Mouse (Mus musculus) liver, embryonic 16.5 days (tissue): ENCODE measurements around the gene Hdac10. TPM values are rescaled to one million over a fixed set of nuclear protein-coding genes. Genes with fewer than 3 reads are reported as not detected.
A peak's percentile ranks its signal among the peaks of the same experiment; 100 is the strongest.

Experiments used
- ATAC-seq: fragments of 200-750 bp; cut with Nextera tagmentation; 2 replicates; pipeline ENCODE4 v1.8.0; 2017; ENCODE audit warnings: low read depth, mild to moderate bottlenecking, moderate number of reproducible peaks, moderate library complexity
- H3K27ac ChIP-seq: fragments of 300-500 bp; sonication (generic); 2 replicates; pipeline ENCODE4 v1.5.1; 2014; ENCODE audit warnings: mild to moderate bottlenecking, low read length
- H3K27me3 ChIP-seq: fragments of 300-500 bp; sonication (generic); 2 replicates; pipeline ENCODE4 v1.6.1; 2014; ENCODE audit warnings: low read depth, low read length, mixed read lengths; ENCODE audit not compliant: control insufficient read depth, insufficient read depth
- H3K36me3 ChIP-seq: fragments of 300-500 bp; sonication (generic); 2 replicates; pipeline ENCODE4 v1.6.1; 2014; ENCODE audit warnings: mild to moderate bottlenecking; ENCODE audit not compliant: control insufficient read depth, insufficient read depth
- H3K4me1 ChIP-seq: fragments of 300-500 bp; sonication (generic); 2 replicates; pipeline ENCODE4 v1.6.1; 2014; ENCODE audit warnings: low read depth, low read length, mixed read lengths; ENCODE audit not compliant: control insufficient read depth
- H3K4me2 ChIP-seq: fragments of 300-500 bp; sonication (generic); 2 replicates; pipeline ENCODE4 v1.6.1; 2014; ENCODE audit warnings: low read depth, low read length, mixed read lengths
- H3K4me3 ChIP-seq: fragments of 300-500 bp; sonication (generic); 2 replicates; pipeline ENCODE4 v1.5.1; 2014; ENCODE audit warnings: low read depth, mild to moderate bottlenecking, low read length
- H3K9ac ChIP-seq: fragments of 300-500 bp; sonication (generic); 2 replicates; pipeline ENCODE4 v1.6.1; 2014; ENCODE audit warnings: low read depth, low read length
- H3K9me3 ChIP-seq: fragments of 300-500 bp; sonication (generic); replicated peaks from 2 replicates; pipeline ENCODE4 v1.6.1; 2016; ENCODE audit warnings: low read length; ENCODE audit not compliant: control insufficient read depth
- WGBS: fragments of 180-500 bp; shearing (Covaris S2); extraction: QIAGEN DNeasy Blood & Tissue Kit; methylation state at CpG from one replicate; pipeline ENCODE4 v1.1.7; 2014; ENCODE audit not compliant: insufficient replicate concordance; 5-methylcytosine and 5-hydroxymethylcytosine counted together
- polyA plus RNA-seq: library from polyadenylated mRNA; unstranded; fragments of >200 nt; fragmentation: Nextera tagmentation; extraction: Ambion mirVana; gene quantifications from 2 replicates; pipeline ENCODE4 v1.2.1, GENCODE M21; 2015

The Hdac10 gene
- 8.2 and 9.7 TPM in 2 replicates for polyA plus RNA-seq

DNA sequence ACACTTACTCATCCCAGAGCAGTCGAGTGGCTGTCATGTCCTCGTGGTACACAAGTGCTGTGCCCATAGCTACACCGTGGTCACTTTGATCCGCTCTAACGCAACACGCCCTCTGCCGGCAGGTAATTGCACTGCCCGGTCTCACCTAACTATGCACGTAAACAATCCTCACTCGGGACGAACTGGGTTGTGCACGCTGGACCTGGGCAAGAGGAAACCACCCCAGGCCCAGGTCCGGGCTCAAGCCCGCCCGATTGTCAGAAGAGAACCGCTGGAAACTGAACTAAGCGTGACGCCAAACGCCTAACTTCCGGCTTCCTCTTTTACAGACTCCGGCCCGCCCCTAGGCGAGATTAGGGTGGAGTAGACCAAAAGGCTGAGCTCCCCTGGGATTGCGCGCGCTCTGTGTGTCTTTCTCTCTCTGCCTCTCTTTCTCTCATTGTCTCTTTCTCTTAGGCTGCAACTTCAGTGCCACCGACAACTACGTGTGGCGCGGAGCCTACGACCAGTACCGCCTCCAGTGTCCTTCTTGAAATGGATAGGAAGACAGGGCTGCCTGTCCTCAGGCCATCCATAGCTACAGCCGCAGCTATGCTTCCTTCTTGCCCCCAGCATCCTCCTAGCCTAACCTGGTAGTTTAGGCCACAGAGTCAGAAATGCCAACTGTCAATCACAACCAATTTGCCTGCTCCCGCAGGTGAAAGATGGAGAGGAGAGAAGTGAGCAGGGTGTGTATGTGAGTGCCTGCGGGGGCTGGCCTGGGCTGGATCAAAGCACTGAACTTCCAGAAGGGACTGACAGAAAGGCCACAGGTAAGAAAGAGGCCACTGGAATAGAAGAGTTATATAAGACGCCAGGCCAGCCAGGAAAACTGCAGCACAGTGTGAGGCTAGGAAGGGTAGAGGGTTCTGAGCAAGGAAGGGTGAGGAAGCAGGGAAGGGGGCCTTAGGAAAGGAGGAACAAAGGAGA is at the start of gene Hdac10:
TSS of gene Hdac10 (minus strand) at position 319 of the 969 bp plus-strand sequence.
- Histone ChIP-seq H3K4me2 (peak within 1 kb of the TSS; percentile 85), H3K36me3 (no peaks in the 10 kb centered on the region), H3K9me3 (no peaks in the 10 kb centered on the region), H3K4me3 (peak within 1 kb of the TSS; percentile 79), H3K4me1 (peaks cover 15% of the 10 kb centered on the region), H3K9ac (peak within 1 kb of the TSS; percentile 83), H3K27me3 (no peaks in the 10 kb centered on the region; the same call in 1 of the 2 replicates), H3K27ac (peak within 1 kb of the TSS; percentile 88)
- ATAC-seq = peak; percentile 87
- 3% methylated on average over 36 of the region's 36 CpGs for WGBS

DNA sequence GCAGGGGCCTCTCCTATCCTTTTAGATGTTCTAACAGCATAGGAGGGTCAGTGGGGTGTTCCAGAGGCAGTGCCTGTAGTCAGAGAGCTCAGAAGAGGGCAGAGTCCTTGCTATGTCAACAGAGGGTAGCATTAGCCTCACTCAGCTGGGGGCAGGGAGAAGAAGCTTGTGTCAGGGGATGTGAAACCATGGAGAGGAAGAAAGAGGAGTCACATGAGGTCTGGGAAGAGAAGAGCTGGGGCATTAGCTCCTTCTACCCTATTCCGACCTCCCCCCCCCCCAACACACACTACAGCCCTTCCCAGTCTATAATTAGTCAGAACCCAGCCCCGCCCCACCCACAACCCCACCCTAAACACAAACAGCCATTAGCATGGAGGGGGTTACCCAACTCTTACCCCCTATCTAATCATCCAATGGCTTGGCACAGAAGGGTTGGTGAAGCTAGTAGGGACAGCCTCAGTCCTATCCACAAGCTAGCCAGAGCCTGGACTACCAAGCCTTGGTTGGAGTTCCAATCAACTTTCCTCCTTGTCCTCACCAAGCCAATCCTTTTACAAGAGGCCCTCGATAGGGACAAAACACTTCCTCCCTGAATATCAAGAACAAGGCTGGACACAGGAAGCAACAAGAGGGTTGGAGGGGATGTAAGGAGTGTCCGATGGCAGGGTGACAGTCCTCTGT is 49.2 kb upstream of the Hdac10 start:
- Histone ChIP-seq H3K4me3 (no peak overlapping the region), H3K27me3 (peaks cover 55% of the 10 kb centered on the region), H3K4me1 (peaks cover 30% of the 10 kb centered on the region), H3K36me3 (no peaks in the 10 kb centered on the region), H3K27ac (peak overlapping the region; percentile 92), H3K9ac (peak overlapping the region; percentile 41; the same call in 1 of the 2 replicates), H3K4me2 (peak overlapping the region; percentile 54), H3K9me3 (no peaks in the 10 kb centered on the region)
- peak; percentile 63 for ATAC-seq
- WGBS = 20% methylated on average over 4 of the region's 4 CpGs

DNA sequence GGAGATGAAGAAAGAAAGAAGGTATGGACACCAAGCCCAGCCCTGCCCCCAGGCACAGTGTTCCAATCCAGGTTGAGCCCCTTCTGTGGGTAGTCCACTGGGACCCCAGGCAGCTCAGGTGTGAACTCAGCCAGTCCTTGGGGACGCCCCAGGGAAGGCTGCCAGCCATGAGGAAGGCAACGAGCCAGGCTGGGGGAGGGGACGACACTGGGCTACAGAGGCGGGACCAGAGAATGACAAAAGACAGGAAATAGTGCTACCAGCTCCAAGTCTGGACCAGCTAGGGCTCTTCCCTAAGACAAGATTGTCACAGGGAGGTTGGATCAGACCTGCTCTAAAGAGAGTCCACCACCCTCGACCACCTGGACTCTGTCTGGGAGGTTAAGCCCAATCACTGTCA is 48.6 kb upstream of the Hdac10 start:
- no peaks in the 10 kb centered on the region for H3K9me3 ChIP-seq
- H3K36me3 ChIP-seq = no peaks in the 10 kb centered on the region
- 6% methylated on average over 5 of the region's 5 CpGs for WGBS
- peaks cover 61% of the 10 kb centered on the region for H3K27me3 ChIP-seq
- H3K27ac ChIP-seq = peak overlapping the region; percentile 92
- peak overlapping the region; percentile 41; the same call in 1 of the 2 replicates for H3K9ac ChIP-seq
- no peak overlapping the region for H3K4me3 ChIP-seq
- peaks cover 36% of the 10 kb centered on the region for H3K4me1 ChIP-seq
- peak overlapping the region; percentile 54 for H3K4me2 ChIP-seq
- peak; percentile 17; the same call in 1 of the 2 replicates for ATAC-seq

DNA sequence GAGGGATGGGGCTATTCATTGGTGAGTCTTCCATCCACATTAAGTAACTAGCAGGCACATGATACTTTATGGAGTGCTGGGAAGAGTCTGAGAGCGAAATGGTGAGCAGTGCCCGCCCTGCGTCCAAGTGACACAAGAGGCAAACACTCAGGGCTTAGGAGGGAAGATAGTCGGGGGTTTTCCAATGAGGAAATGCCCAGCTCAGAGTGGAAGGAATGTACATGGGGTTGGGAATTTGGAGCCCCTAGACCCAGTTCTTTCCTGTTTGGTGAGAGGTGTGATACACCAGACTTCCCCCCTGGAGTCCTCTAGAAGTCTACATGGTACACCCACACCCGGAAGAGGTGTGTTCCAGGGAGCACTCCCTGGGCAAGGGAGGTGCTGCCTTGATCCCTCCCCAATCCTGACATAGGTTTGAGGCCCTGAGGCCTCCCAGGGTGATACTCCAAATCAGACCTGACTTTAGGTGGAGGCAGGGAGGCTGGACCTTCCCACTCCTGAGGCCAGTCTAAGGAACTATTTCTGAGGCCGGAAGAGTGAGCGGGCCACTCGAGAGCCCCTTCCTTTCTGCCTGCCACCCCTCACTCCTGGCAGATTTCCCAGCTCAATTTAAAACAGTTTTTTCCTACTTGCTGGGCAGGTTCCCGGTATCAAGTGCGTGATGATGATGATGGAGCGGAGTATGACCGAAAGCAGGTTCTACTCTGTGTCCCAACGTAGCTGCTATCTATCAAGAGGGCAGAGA is 47.1 kb upstream of the Hdac10 start:
- no peak for ATAC-seq
- Histone ChIP-seq H3K9me3 (no peaks in the 10 kb centered on the region), H3K27me3 (peaks cover 52% of the 10 kb centered on the region), H3K9ac (no peak overlapping the region), H3K36me3 (no peaks in the 10 kb centered on the region), H3K27ac (no peak overlapping the region), H3K4me2 (no peak overlapping the region), H3K4me1 (peaks cover 47% of the 10 kb centered on the region), H3K4me3 (no peak overlapping the region)
- WGBS = 69% methylated on average over 13 of the region's 13 CpGs

DNA sequence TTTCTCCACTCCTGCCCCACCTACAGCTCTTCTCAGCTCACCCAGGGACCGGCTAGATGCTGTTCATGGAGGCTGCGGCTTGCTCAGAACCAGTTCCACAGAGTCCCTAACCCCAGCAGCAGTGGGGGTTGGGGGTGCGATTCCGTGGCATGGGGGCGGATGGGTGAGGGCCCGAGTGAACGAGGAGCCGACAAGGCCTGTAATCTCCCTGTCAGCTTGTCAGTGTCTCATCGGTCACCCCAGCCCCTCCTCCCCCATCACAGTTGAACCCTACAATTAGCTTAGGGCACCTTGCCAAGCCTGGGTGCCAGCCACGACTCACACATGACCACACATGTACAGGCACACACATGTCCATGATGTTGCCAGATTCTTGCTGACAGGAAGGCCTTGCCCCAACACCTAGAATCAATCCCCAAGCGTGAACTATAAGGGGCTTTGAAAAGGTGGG is 46.4 kb upstream of the Hdac10 start:
- Histone ChIP-seq H3K27me3 (peaks cover 45% of the 10 kb centered on the region), H3K4me2 (no peak overlapping the region), H3K36me3 (no peaks in the 10 kb centered on the region), H3K4me1 (peaks cover 52% of the 10 kb centered on the region), H3K9me3 (no peaks in the 10 kb centered on the region), H3K27ac (no peak overlapping the region), H3K9ac (no peak overlapping the region), H3K4me3 (no peak overlapping the region)
- WGBS = 55% methylated on average over 11 of the region's 11 CpGs
- no peak for ATAC-seq

DNA sequence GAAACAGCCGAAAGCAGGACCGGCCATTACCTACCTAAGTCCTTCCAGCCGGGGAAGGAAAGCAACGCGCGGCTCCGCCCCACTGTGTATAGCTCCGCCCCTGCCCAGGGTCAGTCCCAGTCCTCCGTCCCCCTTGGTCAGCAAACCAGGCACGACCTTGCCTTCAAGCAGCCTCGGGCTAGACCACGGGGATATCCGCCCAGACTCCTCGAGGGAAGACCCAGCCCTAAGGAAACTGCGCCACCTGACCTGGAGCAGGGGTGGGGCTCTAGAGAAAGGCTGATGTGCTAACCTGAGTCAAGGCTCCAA is 45.4 kb upstream of the Hdac10 start:
- WGBS = 5% methylated on average over 15 of the region's 15 CpGs
- no peaks in the 10 kb centered on the region for H3K36me3 ChIP-seq
- H3K4me2 ChIP-seq = peak overlapping the region; percentile 72
- no peak overlapping the region; the same call in none of the 2 replicates for H3K9ac ChIP-seq
- peaks cover 61% of the 10 kb centered on the region for H3K4me1 ChIP-seq
- no peaks in the 10 kb centered on the region for H3K9me3 ChIP-seq
- peaks cover 36% of the 10 kb centered on the region for H3K27me3 ChIP-seq
- peak overlapping the region; percentile 59 for H3K4me3 ChIP-seq
- peak overlapping the region; percentile 66 for H3K27ac ChIP-seq
- ATAC-seq = peak; percentile 63

DNA sequence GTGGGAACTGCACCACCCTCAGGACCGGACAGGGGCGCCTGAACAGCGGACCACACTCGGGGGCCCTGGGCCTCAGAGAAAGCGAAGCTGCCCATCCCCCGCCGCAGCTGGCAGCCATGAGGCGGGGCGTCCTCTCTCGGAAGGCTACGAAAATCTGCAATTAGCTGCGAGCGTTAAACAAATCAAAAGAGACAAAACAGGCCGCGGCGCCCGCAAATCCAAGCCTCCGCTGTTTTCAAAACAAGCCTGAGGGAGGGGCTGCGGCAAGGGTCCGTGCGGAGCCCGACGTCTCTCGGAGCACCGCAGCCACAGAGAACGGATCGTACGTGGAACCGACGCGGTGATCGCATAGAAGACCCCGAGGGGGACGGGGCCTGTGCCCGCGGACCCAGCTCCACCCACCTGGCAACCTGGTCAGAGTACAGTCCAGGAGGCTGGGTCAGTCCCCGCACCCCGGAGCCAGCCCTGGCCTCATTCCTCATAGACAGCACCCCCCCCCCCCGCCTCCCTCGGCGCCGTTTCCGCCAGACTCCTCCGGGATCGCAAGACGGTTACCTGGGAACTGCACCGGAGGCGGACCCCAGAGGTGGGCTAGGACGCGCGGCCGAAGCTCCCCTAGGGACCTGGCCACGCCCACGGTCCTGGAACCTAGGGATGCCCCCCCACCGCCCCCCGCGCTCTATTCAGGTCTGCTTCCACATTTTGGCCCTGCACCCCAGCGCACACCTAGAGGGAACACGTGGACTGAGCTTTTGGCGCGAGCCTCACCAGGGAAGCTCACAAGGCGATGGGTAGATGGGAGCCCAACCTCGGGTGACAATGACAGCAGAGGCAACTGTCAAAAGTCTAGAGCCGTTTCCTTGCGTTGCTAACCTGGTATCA is 44.8 kb upstream of the Hdac10 start:
- Histone ChIP-seq H3K36me3 (no peaks in the 10 kb centered on the region), H3K4me3 (peak overlapping the region; percentile 59), H3K27ac (peak overlapping the region; percentile 66), H3K4me1 (peaks cover 55% of the 10 kb centered on the region), H3K27me3 (peaks cover 32% of the 10 kb centered on the region), H3K9me3 (no peaks in the 10 kb centered on the region), H3K9ac (peak overlapping the region; percentile 55), H3K4me2 (peak overlapping the region; percentile 72)
- peak; percentile 31; the same call in 1 of the 2 replicates for ATAC-seq
- under 1% methylated on average over 64 of the region's 65 CpGs for WGBS
